Mouse (Mus musculus): ENCODE results near the gene Gm28036.

DNA sequence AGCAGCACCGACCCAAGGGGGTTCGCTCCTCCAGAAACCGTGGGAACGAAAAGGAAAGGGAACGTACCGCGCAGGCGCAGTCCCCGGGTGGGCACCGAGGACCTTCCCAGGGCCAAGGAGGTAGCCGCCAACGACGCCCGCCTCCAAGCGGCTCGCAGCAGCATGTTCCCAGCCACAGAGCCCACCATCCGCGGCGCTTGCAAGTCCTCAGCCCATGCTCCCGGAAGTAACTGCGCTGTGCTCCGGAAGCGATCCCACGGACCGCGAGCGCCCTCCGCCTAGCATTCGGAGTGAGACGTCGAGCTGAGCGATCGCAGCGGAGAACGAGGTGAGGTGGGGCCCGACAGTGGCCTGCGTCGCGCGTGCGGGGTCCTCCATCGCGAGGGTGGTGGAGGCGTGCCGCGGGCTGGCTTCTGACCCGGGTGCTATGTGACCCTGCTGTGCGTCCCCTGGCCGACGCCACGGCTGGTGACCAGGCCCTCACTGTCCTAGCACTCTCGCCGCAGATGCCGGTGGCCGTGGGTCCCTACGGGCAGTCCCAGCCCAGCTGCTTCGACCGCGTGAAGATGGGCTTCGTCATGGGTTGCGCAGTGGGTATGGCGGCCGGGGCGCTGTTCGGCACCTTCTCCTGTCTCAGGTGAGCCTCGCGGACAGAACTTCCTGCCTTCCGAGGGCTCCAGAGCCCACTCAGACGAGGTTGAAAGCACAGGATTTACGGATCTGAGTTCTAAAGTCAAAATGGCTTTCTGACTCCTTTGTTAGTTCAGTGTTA is 17.2 kb upstream of the Gm28036 start, which contains the start of the genes Romo1 and Nfs1:
- TF ChIP-seq POLR2A (IDR thresholded peaks at IDR 0.05; ENCODE audit: insufficient read depth, low read length) (no peak), CTCF (IDR thresholded peaks at IDR 0.05; ENCODE audit: low read depth, low read length) (peak; percentile 31), EP300 (IDR thresholded peaks at IDR 0.05; ENCODE audit: insufficient read depth, low read depth, low read length) (0 out of 2 replicates have a peak, but pooled peaks have one; percentile 16)

All from ES-Bruce4 (cell line).